ENCODE assay signal across 1 mouse cellular context in the genomic region with DNA sequence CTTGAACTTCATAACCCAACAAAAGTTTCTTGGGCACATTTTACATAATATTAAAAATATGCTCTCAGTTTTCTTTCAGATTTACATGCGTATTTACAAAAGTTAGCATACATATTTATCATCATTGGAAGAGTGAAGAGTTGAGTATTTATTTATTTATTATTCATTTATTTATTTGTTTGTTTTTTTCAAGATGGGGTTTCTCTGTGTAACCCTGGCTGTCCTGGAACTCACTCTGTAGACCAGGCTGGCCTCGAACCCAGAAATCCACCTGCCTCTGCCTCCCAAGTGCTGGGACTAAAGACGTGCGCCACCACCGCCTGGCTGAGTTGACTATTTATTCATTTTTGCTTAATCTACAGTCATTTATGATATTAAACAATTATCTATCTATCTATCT. TPM values are rescaled to one million over a fixed set of nuclear protein-coding genes. Genes with fewer than 3 reads are reported as not detected.
"Had no signal": no experiment of that assay in that cellular context is flagged by ENCODE, and none has a peak within 500 bp of the region (broad histone marks: within the 10 kb centered on the region; RNA-seq: fewer than 3 reads in every experiment).

No protein-coding gene starts in this region.

RNA-seq across cellular contexts. Expression of a gene that starts 9.0 kb away (rescaled TPM):
- total RNA-seq: granulocyte monocyte progenitor cell, adult 5-6 weeks had no signal
